Mouse (Mus musculus) lung, adult 2 months (tissue): ENCODE results near the gene Lpin1. TPM values are rescaled to one million over a fixed set of nuclear protein-coding genes. Genes with fewer than 3 reads are reported as not detected.

Source experiments
- DNase-seq: peaks from one replicate; pipeline ENCODE4 v3.0.0; 2022
- H3K4me1 ChIP-seq: fragments of 200-500 bp; 2 replicates; pipeline ENCODE4 v1.6.1; 2011; ENCODE audit warnings: low read length; ENCODE audit not compliant: control insufficient read depth, insufficient read depth
- H3K4me3 ChIP-seq: fragments of 200-500 bp; replicated peaks from 2 replicates; pipeline ENCODE3; 2011; ENCODE audit warnings: low read depth, mild to moderate bottlenecking, control low read depth, low read length; ENCODE audit errors: extremely low read depth
- CTCF ChIP-seq: fragments of 200-500 bp; IDR thresholded peaks from 2 replicates; pipeline ENCODE4 v1.5.1; 2011; ENCODE audit warnings: mild to moderate bottlenecking, low read length, control low read depth; ENCODE audit not compliant: insufficient read depth
- POLR2A ChIP-seq: fragments of 200-500 bp; IDR thresholded peaks from 2 replicates; pipeline ENCODE4 v1.6.1; 2011; ENCODE audit warnings: low read depth, mild to moderate bottlenecking, control low read depth, low read length, borderline replicate concordance; ENCODE audit errors: extremely low read depth
- WGBS: fragments of 180-500 bp; shearing (Covaris S2); methylation state at CpG from one replicate; pipeline ENCODE4 v1.1.7; 2018; 5-methylcytosine and 5-hydroxymethylcytosine counted together
- polyA plus RNA-seq: library from polyadenylated mRNA; depleted of rRNA; stranded (reverse); fragments of >200 nt; gene quantifications from 2 replicates; pipeline ENCODE4 v1.2.3, GENCODE M21; 2012

Gene Lpin1
- polyA plus RNA-seq, 1 experiment, result 29.1 TPM

- 61% methylated on average over 5 of the region's 5 CpGs for WGBS
- no peak overlapping the region for H3K4me3 ChIP-seq
- DNase-seq, result no peak
- TF ChIP-seq POLR2A, result no peak
- peak; percentile 38 for TF ChIP-seq CTCF
- H3K4me1 ChIP-seq, result no peaks in the 10 kb centered on the region
Measured at GRCm38 (mm10) chr12:16642000-16642399, 31.2 kb upstream of the Lpin1 start.

DNA sequence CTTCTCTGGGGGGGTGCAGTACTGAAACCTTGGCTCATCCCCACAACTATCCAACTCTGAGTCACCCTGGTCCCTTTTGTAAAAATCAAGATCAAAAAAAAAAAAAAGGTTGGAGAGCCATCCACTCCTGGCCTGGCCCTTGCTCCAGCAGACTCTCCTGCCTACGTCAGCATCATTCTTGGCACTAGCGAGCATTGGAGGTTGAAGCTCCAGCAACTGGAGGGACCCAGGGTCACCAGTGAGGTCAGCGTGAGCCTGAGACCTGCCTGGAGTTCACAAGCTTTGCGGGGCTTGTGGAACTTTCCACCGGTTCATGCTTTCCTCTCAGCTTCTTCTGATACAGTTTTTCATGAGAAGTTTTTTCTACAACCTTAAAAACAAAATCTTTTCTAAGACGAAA is 29.3 kb upstream of the Lpin1 start:
- 81% methylated on average over 6 of the region's 6 CpGs for WGBS
- TF ChIP-seq CTCF, result no peak
- no peak for TF ChIP-seq POLR2A
- H3K4me1 ChIP-seq, result no peaks in the 10 kb centered on the region
- no peak overlapping the region for H3K4me3 ChIP-seq
- DNase-seq, result no peak

DNA sequence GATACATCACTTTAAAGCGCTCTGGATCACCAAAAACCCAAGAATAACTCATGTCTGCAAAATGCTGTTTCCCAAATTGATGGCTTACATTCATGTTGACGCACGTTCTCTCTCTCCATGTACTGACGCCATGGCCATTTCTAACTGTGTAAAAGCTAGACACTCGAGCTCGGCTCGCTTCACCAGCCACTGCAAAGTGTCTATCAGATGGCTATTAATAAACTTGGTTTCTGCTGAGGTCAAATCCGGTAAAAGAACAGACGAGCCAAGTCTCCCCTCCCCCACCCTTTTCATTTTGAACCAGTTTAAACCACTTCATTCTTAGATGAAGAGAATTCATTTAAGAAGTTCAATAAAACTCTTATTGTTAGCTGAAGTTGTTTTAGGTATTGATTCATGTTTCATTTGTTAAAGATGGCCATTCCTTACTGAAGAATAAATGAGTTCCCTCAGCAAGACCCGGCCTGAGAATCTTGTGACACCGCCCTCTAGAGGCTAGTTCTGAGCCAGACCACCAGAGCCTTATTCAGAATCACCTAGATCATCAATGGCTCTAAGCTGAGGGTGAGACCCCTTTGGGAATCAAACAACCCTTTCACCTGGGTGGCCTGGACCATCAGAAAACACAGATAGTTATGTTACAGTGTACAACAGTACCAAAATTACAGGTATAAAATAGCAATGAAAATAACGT is 28.5 kb upstream of the Lpin1 start:
- no peak overlapping the region for H3K4me3 ChIP-seq
- H3K4me1 ChIP-seq, result no peaks in the 10 kb centered on the region
- peak; percentile 49; the same call in 1 of the 2 replicates for TF ChIP-seq CTCF
- no peak for TF ChIP-seq POLR2A
- no peak for DNase-seq
- WGBS, result 62% methylated on average over 12 of the region's 12 CpGs

DNA sequence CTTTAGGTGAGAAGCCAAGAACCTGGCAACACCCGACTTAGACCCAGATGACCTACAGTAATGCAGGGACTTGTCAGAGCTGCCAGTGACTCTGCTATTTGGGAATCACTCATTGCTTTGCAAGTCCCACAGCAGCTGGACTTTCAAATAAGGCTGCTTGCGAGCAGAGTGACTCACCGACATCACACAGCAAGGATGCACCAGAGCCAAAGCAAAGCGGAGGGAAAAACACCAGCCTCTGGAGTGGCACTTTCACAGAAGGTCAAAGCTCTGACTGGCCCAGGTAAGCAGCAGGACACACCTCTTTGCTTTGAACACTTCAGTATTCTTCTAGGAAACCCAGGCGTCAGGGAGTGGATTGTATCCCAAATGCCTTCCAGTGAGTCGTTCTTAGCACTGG is 25.1 kb upstream of the Lpin1 start:
- no peak for DNase-seq
- TF ChIP-seq POLR2A (no peak), CTCF (no peak)
- WGBS, result 60% methylated on average over 6 of the region's 6 CpGs
- Histone ChIP-seq H3K4me1 (0 out of 2 replicates have a peak, but pooled peaks cover 2% of the 10 kb centered on the region), H3K4me3 (no peak overlapping the region)

DNA sequence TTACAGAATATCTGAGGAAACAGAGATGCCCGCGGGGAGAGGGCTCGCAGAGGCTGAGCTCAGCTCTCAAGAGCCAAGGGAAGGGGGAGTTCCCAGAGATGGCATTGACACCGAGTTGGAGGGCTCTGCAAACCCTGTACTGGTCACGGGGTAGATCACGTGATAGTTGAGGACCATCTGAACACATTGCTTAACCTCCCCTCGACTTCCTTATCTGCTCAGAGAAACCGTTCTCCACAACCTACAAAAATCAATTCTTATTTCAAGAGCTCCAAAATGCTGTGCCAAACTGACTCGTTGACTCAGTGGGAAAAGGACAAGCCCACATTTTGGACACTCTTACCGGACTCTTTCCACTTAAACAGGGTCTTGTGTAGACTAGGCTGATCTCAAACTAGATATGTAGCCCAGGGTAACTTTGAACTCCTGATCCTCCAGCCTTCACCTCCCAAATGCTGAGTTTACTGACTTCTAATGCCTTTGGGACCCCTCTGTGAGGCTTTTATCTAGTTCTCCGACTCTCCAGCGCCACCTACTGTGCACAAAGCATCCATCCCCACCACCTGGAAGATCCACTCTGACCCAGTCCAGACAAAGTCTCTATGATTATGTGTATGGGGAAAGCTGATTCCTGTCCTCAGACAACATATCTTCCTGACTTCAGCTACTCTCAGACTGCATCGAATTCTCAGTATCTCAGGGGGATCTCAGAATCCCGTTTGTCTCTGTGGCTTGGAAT is 23.5 kb upstream of the Lpin1 start:
- TF ChIP-seq CTCF, result peak; percentile 76
- TF ChIP-seq POLR2A, result no peak
- 45% methylated on average over 14 of the region's 14 CpGs for WGBS
- peak; percentile 71 for DNase-seq
- peaks cover 2% of the 10 kb centered on the region; the same call in 1 of the 2 replicates for H3K4me1 ChIP-seq
- H3K4me3 ChIP-seq, result no peak overlapping the region

DNA sequence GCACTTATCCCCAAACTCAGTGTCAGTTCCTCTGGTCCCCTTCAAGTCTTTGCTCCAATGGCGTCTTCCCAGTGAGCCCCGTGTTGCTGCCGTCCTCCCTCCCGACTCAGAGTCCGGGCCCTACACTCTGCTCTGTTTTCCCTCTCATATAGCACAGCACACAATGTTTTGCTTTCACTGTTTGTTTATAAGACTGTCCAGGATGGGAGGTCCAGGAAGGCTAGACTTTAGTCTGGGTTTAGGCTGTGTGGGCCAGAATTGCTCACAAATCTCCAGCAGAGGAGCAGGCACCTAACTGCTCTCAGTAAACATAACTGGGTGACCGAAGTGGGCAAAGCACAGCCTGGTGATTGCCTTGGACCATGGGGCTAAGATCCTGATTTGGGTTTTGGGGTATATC is 22.5 kb upstream of the Lpin1 start:
- Histone ChIP-seq H3K4me1 (peaks cover 2% of the 10 kb centered on the region; the same call in 1 of the 2 replicates), H3K4me3 (no peak overlapping the region)
- no peak for TF ChIP-seq CTCF
- TF ChIP-seq POLR2A, result no peak
- no peak for DNase-seq
- 49% methylated on average over 6 of the region's 6 CpGs for WGBS

DNA sequence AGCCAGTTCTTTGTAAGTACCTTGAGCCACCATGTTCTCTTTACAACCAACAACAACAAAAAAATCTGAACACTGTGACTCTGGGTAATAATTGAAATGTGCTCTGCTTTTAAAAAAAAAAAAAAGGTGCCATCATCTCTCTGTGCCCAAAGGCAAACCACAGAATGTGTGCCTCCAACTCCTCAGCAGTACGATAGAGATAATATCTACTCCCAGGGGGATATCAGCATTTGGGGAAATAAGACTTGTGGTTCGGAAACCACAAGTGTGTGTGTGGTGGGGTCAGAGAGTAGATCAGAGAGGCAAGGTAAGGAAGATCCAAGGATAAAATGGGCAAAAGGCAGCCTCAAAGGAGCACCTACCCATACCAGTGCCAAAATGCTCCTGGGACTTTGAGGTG is 20.7 kb upstream of the Lpin1 start:
- TF ChIP-seq POLR2A (no peak), CTCF (no peak)
- 76% methylated on average over 2 of the region's 2 CpGs for WGBS
- H3K4me1 ChIP-seq, result peaks cover 2% of the 10 kb centered on the region; the same call in 1 of the 2 replicates
- no peak for DNase-seq
- no peak overlapping the region for H3K4me3 ChIP-seq

GRCm38 (mm10) chr12:16630866-16631185 is 20.1 kb upstream of the Lpin1 start:
- DNase-seq, result no peak
- WGBS, result 97% methylated on average over 1 of the region's 1 CpGs

DNA sequence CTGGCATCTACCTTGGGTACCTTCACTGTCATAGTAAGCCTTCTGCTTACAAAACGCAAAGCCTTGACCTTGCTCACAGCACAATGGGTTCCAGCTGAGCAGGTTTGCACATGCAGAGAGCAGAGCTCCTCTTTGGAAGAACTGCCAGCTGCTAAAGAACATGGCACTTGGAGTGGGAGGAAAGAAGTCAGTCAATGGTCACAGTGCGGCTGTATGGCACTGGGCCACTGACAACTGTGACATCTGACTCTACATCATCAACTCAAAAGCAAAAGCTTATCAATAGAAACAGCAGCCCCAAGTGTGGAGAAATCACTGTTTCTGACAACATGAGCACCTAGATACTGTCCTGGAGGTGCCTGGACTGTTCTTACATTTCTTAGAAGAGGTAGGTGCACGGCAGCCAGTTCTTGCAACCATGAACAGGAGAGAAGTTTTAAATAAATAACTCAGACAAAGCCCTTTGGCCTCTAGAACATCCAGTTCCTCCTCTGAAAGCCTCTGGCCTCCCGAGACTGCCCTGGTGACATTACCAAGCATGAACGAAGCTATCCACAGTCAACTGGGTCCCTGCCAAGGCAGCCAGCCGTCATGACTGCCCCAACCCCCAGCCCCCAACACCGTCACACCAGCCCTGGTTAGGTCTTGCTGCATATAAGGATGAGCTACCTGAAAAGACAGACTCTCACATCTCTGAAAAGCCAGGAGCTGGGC is 19.5 kb upstream of the Lpin1 start:
- TF ChIP-seq CTCF, result no peak
- no peak for TF ChIP-seq POLR2A
- no peak for DNase-seq
- Histone ChIP-seq H3K4me1 (peaks cover 2% of the 10 kb centered on the region; the same call in 1 of the 2 replicates), H3K4me3 (no peak overlapping the region)
- 49% methylated on average over 7 of the region's 7 CpGs for WGBS

More at GRCm38 (mm10) chr12:16630866-16631185, 20.1 kb upstream of the Lpin1 start:
- H3K4me3 ChIP-seq, result no peak overlapping the region
- H3K4me1 ChIP-seq, result peaks cover 2% of the 10 kb centered on the region; the same call in 1 of the 2 replicates
- no peak for TF ChIP-seq POLR2A
- TF ChIP-seq CTCF, result no peak

GRCm38 (mm10) chr12:16620230-16620629 is 9.5 kb upstream of the Lpin1 start:
- no peak for DNase-seq
- 71% methylated on average over 3 of the region's 3 CpGs for WGBS
- TF ChIP-seq CTCF (no peak), POLR2A (no peak)
- H3K4me1 ChIP-seq, result peaks cover 14% of the 10 kb centered on the region
- H3K4me3 ChIP-seq, result no peak overlapping the region
